Mouse (Mus musculus) liver, embryonic 11.5 days (tissue): ENCODE measurements around the gene Nckap1l. TPM values are rescaled to one million over a fixed set of nuclear protein-coding genes. Genes with fewer than 3 reads are reported as not detected.
"Not testable (repeated sequence)": the region's sequence is repeated elsewhere in the genome, so short reads cannot be mapped to it uniquely, and the experiment has no call there.

Experiments
- ATAC-seq: fragments of 200-750 bp; cut with Nextera tagmentation; replicated peaks from 2 replicates; pipeline ENCODE4 v1.8.0; 2017; ENCODE audit warnings: moderate number of reproducible peaks, mild to moderate bottlenecking, moderate TSS enrichment, moderate library complexity; ENCODE audit not compliant: low FRiP score
- DNase-seq: peaks from one replicate; pipeline ENCODE4 v3.0.0-alpha.2; 2017; ENCODE audit warnings: low spot score
- H3K27ac ChIP-seq: fragments of 300-500 bp; sonication (generic); 2 replicates; pipeline ENCODE4 v1.5.1; 2014; ENCODE audit warnings: mild to moderate bottlenecking, low read depth, low read length, control low read depth
- H3K27me3 ChIP-seq: fragments of 300-500 bp; sonication (generic); replicated peaks from 2 replicates; pipeline ENCODE4 v1.6.1; 2014; ENCODE audit warnings: low read length, mixed read lengths; ENCODE audit not compliant: control insufficient read depth, insufficient read depth
- H3K36me3 ChIP-seq: fragments of 300-500 bp; sonication (generic); 2 replicates; pipeline ENCODE4 v1.6.1; 2014; ENCODE audit warnings: mild to moderate bottlenecking, low read length, moderate library complexity, mixed read lengths; ENCODE audit not compliant: control insufficient read depth, insufficient read depth
- H3K4me1 ChIP-seq: fragments of 300-500 bp; sonication (generic); replicated peaks from 2 replicates; pipeline ENCODE4 v1.6.1; 2014; ENCODE audit warnings: low read length, mixed read lengths; ENCODE audit not compliant: control insufficient read depth, insufficient read depth
- H3K4me2 ChIP-seq: fragments of 300-500 bp; sonication (generic); 2 replicates; pipeline ENCODE4 v1.6.1; 2014; ENCODE audit warnings: mild to moderate bottlenecking, control low read depth, moderate library complexity
- H3K4me3 ChIP-seq: fragments of 300-500 bp; sonication (generic); 2 replicates; pipeline ENCODE4 v1.5.1; 2014; ENCODE audit warnings: low read depth, low read length, control low read depth
- H3K9ac ChIP-seq: fragments of 300-500 bp; sonication (generic); 2 replicates; pipeline ENCODE4 v1.6.1; 2014; ENCODE audit warnings: low read depth, low read length, control low read depth
- H3K9me3 ChIP-seq: fragments of 300-500 bp; sonication (generic); 2 replicates; pipeline ENCODE4 v1.6.1; 2016; ENCODE audit warnings: low read length, inconsistent platforms, mixed read lengths; ENCODE audit not compliant: control insufficient read depth
- WGBS: fragments of 180-500 bp; shearing (Covaris S2); extraction: QIAGEN DNeasy Blood & Tissue Kit; methylation state at CpG from one replicate; pipeline ENCODE4 v1.1.7; 2014; 5-methylcytosine and 5-hydroxymethylcytosine counted together
- polyA plus RNA-seq: library from polyadenylated mRNA; unstranded; fragments of >200 nt; fragmentation: Nextera tagmentation; extraction: Ambion mirVana; gene quantifications from 2 replicates; pipeline ENCODE4 v1.2.1, GENCODE M21; 2014

Gene Nckap1l
- 11.2 and 12.7 TPM in 2 replicates for polyA plus RNA-seq

DNA sequence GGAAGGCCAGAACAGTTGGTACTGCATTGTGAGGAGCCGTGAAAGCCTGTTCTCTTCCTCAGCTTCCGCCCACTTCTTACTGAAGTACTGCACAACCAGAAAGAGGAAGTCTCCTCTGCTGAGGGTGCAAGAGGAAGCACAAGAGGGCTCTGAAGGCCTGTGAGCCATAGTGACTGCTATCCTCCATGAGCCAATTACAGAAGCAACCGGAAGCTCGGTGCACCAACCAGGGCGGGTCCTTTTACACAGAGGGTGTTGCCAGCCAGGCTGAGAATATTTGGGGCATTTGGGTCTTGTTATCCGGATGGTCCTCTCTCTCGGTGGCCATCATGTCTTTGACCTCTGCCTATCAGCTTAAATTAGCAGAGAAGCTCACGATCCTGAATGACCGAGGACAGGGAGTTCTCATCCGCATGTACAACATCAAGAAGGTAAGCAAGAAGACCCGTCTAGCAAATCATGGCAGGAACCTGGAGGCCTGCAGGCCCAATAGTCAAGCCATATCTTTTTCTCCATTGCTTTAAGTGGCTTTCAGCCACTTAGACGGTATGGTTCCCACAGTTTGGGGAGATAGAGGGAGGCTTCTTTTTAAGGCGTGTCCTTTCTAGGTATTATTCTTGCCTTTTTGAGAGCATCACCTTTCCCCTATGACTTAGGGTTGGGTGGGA is at the start of gene Nckap1l:
Gene Nckap1l (plus strand): TSS at position 244 of the 668 bp plus-strand sequence.
- H3K4me1 ChIP-seq = no peaks in the 10 kb centered on the region
- H3K27me3 ChIP-seq = no peaks in the 10 kb centered on the region
- H3K27ac ChIP-seq = no peak within 1 kb of the TSS
- H3K9ac ChIP-seq = no peak within 1 kb of the TSS
- DNase-seq (no peak), ATAC-seq (peak; percentile 86)
- peak within 1 kb of the TSS; percentile 50 for H3K4me2 ChIP-seq
- H3K9me3 ChIP-seq = no peaks in the 10 kb centered on the region
- H3K36me3 ChIP-seq = no peaks in the 10 kb centered on the region
- peak within 1 kb of the TSS; percentile 26 for H3K4me3 ChIP-seq
- WGBS = 50% methylated on average over 13 of the region's 13 CpGs

DNA sequence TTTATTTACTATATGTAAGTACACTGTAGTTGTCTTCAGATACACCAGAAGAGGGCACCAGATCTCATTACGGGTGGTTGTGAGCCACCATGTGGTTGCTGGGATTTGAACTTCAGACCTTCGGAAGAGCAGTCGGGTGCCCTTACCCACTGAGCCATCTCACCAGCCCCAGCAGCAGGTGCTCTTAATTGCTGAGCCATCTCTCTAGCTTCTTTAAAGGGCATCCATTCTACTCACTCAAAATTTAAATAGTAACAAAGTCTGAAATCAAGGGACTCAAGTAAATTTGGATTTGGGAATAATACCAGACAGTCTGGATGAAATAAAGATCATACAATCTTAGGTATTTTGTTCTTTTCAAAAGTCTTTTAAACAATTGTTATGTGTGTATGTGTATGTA is 48.0 kb upstream of the Nckap1l start:
- 68% methylated on average over 2 of the region's 3 CpGs for WGBS
- H3K27ac ChIP-seq, H3K9ac ChIP-seq, H3K4me1 ChIP-seq, ATAC-seq, H3K4me2 ChIP-seq, DNase-seq, H3K27me3 ChIP-seq, H3K36me3 ChIP-seq, H3K4me3 ChIP-seq, H3K9me3 ChIP-seq: not testable (repeated sequence)

DNA sequence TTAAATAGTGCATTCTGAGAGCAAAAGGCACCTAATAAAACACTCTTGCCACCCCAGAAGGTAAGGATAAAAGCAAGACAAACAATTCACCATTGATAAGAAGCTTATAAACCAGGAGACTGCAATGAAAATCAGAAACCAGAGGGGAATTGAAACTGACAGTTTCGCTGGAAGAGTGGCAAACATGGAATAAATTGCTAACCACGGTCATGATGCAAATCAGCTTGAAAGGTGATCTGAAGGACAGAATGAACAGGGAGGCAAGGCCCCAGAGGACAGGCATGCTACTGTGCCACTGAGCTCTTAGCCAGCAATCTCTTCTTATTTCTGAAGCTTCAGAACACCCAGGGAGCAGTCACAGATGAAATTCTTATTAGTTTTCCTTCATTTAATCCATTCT is 26.6 kb upstream of the Nckap1l start:
- Histone ChIP-seq H3K27me3 (no peaks in the 10 kb centered on the region), H3K4me1 (no peaks in the 10 kb centered on the region), H3K27ac (no peak overlapping the region), H3K9ac (no peak overlapping the region), H3K9me3 (no peaks in the 10 kb centered on the region), H3K36me3 (no peaks in the 10 kb centered on the region), H3K4me3 (no peak overlapping the region), H3K4me2 (no peak overlapping the region)
- 62% methylated on average over 2 of the region's 2 CpGs for WGBS
- DNase-seq (no peak), ATAC-seq (no peak)

- ATAC-seq (no peak), DNase-seq (no peak)
- no peaks in the 10 kb centered on the region for H3K27me3 ChIP-seq
- H3K27ac ChIP-seq = no peak within 1 kb of the TSS
- H3K4me3 ChIP-seq = no peak within 1 kb of the TSS
- no peak within 1 kb of the TSS for H3K4me2 ChIP-seq
- no peak within 1 kb of the TSS for H3K9ac ChIP-seq
- no peaks in the 10 kb centered on the region for H3K36me3 ChIP-seq
- H3K9me3 ChIP-seq = no peaks in the 10 kb centered on the region
- 80% methylated on average over 16 of the region's 16 CpGs for WGBS
- no peaks in the 10 kb centered on the region for H3K4me1 ChIP-seq
These were observed 23.4 kb upstream of the Nckap1l start, which contains the start of gene Gtsf1 for GRCm38 (mm10) chr15:103430241-103430640. Gene Gtsf1, minus strand, starts transcription at chr15:103430470.

DNA sequence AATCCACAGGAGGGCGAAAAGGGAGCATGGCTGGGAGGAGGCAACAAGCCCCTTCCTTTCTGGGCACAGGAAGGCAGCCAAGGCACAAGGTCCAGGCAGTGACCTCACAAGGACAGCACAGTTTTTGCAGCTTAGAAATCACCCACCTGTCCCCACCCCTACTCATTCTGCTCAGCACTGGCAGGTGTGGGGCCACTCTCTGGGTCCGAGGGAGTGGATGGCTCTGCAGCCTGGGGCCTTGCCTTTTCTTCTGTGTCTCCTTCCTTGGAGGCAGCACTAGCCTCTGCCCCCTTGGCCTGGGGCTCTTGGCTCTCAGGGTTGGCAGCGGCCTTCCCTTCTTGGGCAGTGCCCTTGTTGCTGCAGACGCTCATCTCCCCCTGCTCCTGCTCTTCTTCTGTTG is 7.6 kb upstream of the Nckap1l start:
- H3K27ac ChIP-seq, H3K9ac ChIP-seq, H3K4me3 ChIP-seq, H3K4me2 ChIP-seq, H3K9me3 ChIP-seq, H3K27me3 ChIP-seq, H3K4me1 ChIP-seq, H3K36me3 ChIP-seq, ATAC-seq, DNase-seq: not testable (repeated sequence)
- WGBS = 74% methylated on average over 4 of the region's 4 CpGs

- no peak for DNase-seq
- WGBS = 52% methylated on average over 3 of the region's 3 CpGs
- Histone ChIP-seq H3K4me2 (no peak within 1 kb of the TSS), H3K27ac (no peak within 1 kb of the TSS), H3K27me3 (no peaks in the 10 kb centered on the region), H3K9ac (no peak within 1 kb of the TSS), H3K9me3 (no peaks in the 10 kb centered on the region), H3K4me1 (no peaks in the 10 kb centered on the region), H3K4me3 (no peak within 1 kb of the TSS), H3K36me3 (no peaks in the 10 kb centered on the region)
- ATAC-seq = no peak
These were observed 5.2 kb upstream of the Nckap1l start, which contains the start of gene Gtsf2 for GRCm38 (mm10) chr15:103448369-103448768. Gene Gtsf2, minus strand, starts transcription at chr15:103448469.

DNA sequence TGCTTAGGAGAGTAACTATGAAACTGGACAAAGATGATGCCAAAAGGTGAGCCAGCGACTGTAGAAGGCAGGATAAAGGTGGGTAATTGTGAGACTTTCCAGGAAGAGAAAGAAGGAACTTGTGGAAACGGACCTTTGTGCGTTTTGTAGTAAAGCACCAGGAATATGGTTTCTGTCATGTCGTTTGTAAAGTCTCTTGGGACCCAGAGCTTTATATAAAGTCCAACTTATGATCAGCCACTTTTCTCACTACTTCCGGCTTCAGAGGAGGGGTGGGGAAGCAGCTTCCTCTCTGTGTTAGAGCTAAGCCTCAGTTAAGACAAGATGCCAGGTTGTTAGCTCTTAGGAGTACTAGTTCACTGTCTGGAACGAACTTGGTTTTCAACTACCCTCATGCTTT is 855 bp downstream of the Nckap1l start:
- ATAC-seq (no peak), DNase-seq (no peak)
- Histone ChIP-seq H3K4me3 (peak overlapping the region; percentile 26; the same call in 1 of the 2 replicates), H3K9ac (no peak overlapping the region), H3K27ac (no peak overlapping the region), H3K4me2 (peak overlapping the region; percentile 50), H3K9me3 (no peaks in the 10 kb centered on the region), H3K36me3 (no peaks in the 10 kb centered on the region), H3K27me3 (no peaks in the 10 kb centered on the region), H3K4me1 (no peaks in the 10 kb centered on the region)
- 62% methylated on average over 6 of the region's 6 CpGs for WGBS

- Histone ChIP-seq H3K4me3 (no peak overlapping the region), H3K4me2 (no peak overlapping the region), H3K9ac (no peak overlapping the region), H3K36me3 (no peaks in the 10 kb centered on the region), H3K9me3 (no peaks in the 10 kb centered on the region), H3K4me1 (no peaks in the 10 kb centered on the region), H3K27ac (no peak overlapping the region), H3K27me3 (no peaks in the 10 kb centered on the region)
- DNase-seq = no peak
- ATAC-seq = no peak
- 61% methylated on average over 7 of the region's 7 CpGs for WGBS
These were observed 9.1 kb downstream of the Nckap1l start for GRCm38 (mm10) chr15:103462539-103463261.
